Mouse (Mus musculus) frontal cortex, adult (tissue): ENCODE data around the gene Pla2g4c.

ENCODE experiments used
- ATAC-seq: cut with Nextera tagmentation; 2 replicates; pipeline ENCODE4 v1.9.2; 2017; ENCODE audit warnings: mild to moderate bottlenecking, moderate library complexity, mixed read lengths; ENCODE audit not compliant: low TSS enrichment

The Pla2g4c gene

GRCm38 (mm10) chr7:13324316-13324715, at the start of gene Pla2g4c:
Pla2g4c (plus strand) TSS chr7:13324655.
- ATAC-seq, result no peak

- ATAC-seq, result no peak
Observed at GRCm38 (mm10) chr7:13277081-13277480, 47.4 kb upstream of the Pla2g4c start, which contains the start of gene Lig1. Lig1 (plus strand) TSS chr7:13277283.

GRCm38 (mm10) chr7:13277833-13278232, 46.6 kb upstream of the Pla2g4c start:
- no peak for ATAC-seq

GRCm38 (mm10) chr7:13278308-13278891, 46.1 kb upstream of the Pla2g4c start, which contains the start of gene Zswim9:
Zswim9 (minus strand) TSS chr7:13278721.
- peak; percentile 99 for ATAC-seq

GRCm38 (mm10) chr7:13278957-13279356, 45.5 kb upstream of the Pla2g4c start:
- ATAC-seq, result peak; percentile 17; the same call in 1 of the 2 replicates

- peak; percentile 87 for ATAC-seq
Observed at GRCm38 (mm10) chr7:13288621-13289020, 35.8 kb upstream of the Pla2g4c start.

- ATAC-seq, result no peak
Observed at GRCm38 (mm10) chr7:13290041-13290675, 34.3 kb upstream of the Pla2g4c start.

GRCm38 (mm10) chr7:13291370-13291769, 33.1 kb upstream of the Pla2g4c start:
- ATAC-seq, result no peak

GRCm38 (mm10) chr7:13293878-13294855, 30.3 kb upstream of the Pla2g4c start:
- no peak for ATAC-seq

GRCm38 (mm10) chr7:13295256-13295655, 29.2 kb upstream of the Pla2g4c start:
- ATAC-seq, result no peak

- ATAC-seq, result no peak
Observed at GRCm38 (mm10) chr7:13297636-13298035, 26.8 kb upstream of the Pla2g4c start.

- ATAC-seq, result no peak
Observed at GRCm38 (mm10) chr7:13298821-13299220, 25.6 kb upstream of the Pla2g4c start.

- no peak for ATAC-seq
Observed at GRCm38 (mm10) chr7:13301643-13302042, 22.8 kb upstream of the Pla2g4c start.

- ATAC-seq, result no peak
Observed at GRCm38 (mm10) chr7:13302780-13303179, 21.7 kb upstream of the Pla2g4c start.

- no peak for ATAC-seq
Observed at GRCm38 (mm10) chr7:13303372-13303771, 21.1 kb upstream of the Pla2g4c start.

- ATAC-seq, result no peak
Observed at GRCm38 (mm10) chr7:13309407-13309806, 15.0 kb upstream of the Pla2g4c start.

GRCm38 (mm10) chr7:13310493-13311199, 13.8 kb upstream of the Pla2g4c start:
- no peak for ATAC-seq

GRCm38 (mm10) chr7:13311401-13311800, 13.1 kb upstream of the Pla2g4c start:
- ATAC-seq, result peak; percentile 64; the same call in 1 of the 2 replicates

- no peak for ATAC-seq
Observed at GRCm38 (mm10) chr7:13314095-13314597, 10.3 kb upstream of the Pla2g4c start.

- no peak for ATAC-seq
Observed at GRCm38 (mm10) chr7:13321424-13321823, 3.0 kb upstream of the Pla2g4c start.

GRCm38 (mm10) chr7:13330575-13330974, 6.1 kb downstream of the Pla2g4c start:
- ATAC-seq, result no peak
